Mouse (Mus musculus) brain, embryonic 18.5 days (tissue): ENCODE measurements around the gene Tor3a.
A peak's percentile ranks its signal among the peaks of the same experiment; 100 is the strongest.

Experiments used
- DNase-seq: peaks from one replicate; pipeline ENCODE4 v3.0.0-alpha.2; 2012; ENCODE audit warnings: low read depth, low spot score

Tor3a gene

DNA sequence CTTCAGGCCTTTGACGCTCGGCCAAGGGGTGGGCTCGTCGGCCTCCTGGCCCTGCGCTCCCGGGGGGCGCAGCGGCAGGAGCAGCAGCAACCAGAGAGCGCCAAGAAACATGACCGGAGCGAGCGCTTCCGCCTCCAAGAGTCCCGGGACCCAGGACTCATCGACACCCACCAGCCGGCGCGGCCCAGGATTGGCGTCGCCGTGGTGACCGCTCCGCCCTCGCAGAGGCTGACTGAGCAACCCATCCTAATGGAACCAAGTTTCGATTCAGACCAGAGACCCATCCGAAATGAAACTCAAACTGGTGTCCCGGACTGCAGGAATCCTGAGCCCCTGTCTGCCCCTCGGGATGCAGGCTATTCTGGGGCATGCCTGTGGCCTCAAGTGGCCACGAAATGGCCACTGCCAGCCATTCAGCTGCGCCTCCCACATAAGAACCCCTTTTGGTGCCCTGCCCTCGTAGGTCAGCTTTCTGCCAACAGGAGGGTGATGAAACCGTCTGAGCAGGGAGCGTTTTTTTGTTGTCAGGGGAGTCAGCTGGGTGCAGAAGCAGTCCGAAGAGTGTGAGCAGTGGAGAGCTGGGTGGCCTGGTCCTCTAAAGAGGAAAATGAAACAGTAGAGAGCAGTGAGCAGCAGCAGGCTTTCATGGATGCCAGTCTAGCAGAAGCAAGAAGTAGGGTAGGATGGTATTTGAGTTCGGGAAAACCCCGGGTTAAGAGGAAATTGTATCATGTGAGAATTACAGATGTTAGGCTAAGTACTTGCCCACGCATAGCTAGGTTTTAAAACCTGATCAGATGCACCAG is at the start of gene Tor3a:
Gene Tor3a (minus strand): TSS at position 162 of the 806 bp plus-strand sequence.
- DNase-seq, result no peak

GRCm38 (mm10) chr1:156722089-156722488 is 47.9 kb upstream of the Tor3a start:
- no peak for DNase-seq

- no peak for DNase-seq
Observed at GRCm38 (mm10) chr1:156720046-156720445, 45.9 kb upstream of the Tor3a start.

DNA sequence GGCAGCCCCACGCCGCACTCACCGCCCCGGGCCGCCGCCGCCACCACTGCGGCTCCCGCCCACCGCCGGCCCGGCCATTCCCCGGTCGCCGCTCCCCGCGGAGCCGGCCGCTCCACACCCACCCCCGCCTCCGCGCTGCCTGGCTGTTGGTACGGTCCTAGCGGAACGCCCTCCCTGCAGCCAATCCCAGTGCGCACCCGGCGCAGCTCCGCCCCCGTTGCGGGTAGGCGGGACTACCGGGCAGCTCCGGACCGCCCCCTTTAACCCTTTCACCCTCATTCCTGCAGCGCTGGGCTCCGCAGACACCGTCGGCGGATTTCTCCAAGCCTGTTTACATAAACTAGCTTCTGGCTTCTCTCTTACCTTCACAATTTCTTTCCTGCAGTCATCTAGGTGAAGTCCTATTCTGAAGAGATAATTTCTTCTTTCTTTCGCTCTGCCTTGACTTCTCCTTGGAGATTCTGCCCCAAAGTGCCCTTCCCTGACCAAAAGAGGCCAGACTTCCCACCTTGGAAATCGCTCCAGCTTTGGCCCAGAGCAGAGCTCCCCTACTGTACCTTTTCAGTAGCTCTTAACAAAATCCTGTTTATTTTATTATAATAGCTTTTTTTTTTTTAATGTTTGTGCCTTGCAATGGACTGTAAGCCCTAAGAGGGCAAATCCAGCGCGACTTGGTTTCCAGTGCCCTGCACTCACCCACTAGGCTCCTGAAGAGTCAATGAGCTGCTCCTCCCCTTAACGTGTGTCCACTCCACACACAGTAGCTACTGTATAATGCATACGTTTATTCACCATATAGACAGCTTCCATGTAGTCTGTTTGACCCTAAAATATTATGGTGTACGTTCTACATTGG is 45.0 kb upstream of the Tor3a start, which contains the start of gene Fam20b:
Gene Fam20b (minus strand): TSS at position 137 of the 856 bp plus-strand sequence.
- peak; percentile 91 for DNase-seq

GRCm38 (mm10) chr1:156718286-156718949 is 44.3 kb upstream of the Tor3a start:
- DNase-seq, result no peak

DNA sequence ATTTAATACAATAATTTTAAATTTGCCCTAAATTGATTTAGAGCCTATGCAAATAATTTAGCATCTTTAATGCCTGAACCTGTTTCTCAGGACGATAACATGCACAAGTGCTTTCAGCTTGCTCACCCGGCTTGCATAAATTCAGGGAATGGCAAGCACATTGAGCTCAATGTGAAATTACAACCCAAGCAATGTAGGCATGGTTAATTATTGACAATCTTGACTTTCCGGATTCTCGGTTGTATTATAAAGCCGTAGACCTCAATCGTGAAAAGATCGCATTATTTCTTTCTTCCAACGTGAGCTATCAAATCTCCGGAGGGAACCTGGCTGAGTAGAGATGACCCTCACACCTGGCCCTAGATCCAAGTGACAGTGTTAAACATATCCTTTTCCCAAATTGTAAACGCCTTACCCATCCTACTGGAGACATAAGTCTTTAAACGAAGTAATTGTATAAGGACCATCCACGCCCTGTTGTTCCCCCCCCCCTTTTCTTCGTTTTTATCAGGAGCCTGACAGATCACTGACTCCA is 43.7 kb upstream of the Tor3a start:
- no peak for DNase-seq

DNA sequence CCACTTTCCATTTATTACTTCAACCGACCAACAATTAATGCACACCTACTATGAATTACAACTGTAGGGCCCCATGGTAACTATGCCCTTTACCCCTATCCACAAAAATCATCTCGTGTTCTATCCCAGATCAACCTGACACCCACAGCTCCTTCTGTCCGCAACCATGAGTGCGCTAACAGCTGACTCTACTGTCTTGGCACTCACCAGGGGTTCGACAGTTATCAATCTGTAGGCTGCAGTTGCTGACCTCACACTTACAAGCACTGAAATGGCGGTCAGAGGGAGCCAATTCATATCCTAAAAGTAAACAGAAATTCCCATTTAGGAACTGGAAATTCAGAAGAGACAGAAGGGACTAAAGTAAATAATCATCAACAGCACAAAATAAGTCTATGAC is 42.5 kb upstream of the Tor3a start:
- DNase-seq, result no peak

DNA sequence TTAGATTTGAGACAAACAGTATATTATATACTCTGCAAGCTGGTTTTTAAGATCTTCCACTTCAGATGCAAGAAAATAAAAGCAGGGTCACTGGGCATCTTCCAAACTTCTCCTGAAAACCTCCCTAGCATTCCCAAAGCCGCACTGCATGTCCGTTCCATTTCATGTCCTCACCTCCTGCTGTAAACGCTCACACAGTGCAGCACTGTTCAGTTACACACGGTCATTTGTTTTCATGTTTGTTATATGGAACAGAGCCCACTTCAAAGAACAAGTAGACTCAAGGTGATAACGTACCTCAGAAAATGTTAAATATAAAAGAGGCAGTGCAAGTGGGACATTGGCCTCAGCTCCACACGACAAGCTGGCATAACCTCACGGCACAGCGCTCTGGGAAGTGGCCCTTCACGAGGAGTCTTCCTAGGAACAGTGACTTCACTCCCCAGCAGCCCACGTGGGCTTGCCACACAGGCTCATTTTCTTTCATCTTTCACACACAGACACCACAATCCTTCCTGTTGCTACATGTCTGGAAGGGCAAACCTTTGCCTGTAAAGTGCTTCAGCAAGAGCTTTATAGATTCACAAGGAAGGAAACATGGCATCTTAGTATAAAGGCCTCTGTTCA is 36.4 kb upstream of the Tor3a start:
- no peak for DNase-seq

DNA sequence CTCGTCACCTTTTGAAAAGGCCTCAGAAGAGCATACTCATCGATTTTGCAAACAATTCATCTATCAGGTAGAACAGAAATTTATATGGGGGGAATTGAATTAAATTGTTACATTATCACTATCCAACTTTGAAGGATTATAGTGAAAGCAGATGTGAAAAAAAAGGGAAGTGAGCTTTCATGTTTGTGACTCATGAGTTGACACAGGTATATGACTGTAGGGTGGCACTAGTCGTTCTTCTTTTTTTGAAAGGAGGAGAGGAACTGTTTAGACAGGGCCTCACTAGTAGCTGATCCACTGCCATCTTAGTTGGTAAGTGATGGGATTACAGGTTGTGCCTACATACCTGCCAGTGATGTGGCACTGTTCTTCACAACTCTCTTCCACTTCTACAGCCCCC is 34.5 kb upstream of the Tor3a start:
- no peak for DNase-seq

DNA sequence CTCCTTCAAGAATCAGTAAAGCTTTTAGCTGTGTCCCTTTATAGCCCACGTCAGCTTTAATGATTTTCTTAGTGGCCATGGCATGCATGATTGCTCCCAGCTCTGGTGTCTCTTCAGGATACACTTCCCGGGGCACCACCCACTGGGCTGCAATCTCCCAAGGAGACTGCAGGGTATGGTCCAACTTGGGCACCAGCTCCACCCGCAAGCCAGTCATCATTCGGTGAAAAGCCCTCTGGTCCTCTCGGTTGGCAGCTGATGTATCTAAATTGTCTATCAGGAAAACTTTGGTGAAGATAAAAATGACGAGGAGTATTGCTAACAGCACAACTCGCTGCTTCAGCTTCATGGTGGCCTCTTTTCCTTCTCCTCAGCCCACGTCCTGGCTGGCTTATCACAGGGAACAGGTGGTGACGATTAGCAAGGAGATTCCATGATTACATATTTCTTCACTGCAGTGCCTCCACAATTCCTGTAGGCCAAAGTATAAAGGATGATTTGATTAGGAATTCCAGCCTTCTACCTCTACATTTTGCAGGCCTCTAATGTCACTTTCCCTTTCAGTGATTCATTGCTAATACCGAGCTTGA is 31.6 kb upstream of the Tor3a start:
- no peak for DNase-seq

- no peak for DNase-seq
Observed at GRCm38 (mm10) chr1:156703444-156703843, 29.3 kb upstream of the Tor3a start.

DNA sequence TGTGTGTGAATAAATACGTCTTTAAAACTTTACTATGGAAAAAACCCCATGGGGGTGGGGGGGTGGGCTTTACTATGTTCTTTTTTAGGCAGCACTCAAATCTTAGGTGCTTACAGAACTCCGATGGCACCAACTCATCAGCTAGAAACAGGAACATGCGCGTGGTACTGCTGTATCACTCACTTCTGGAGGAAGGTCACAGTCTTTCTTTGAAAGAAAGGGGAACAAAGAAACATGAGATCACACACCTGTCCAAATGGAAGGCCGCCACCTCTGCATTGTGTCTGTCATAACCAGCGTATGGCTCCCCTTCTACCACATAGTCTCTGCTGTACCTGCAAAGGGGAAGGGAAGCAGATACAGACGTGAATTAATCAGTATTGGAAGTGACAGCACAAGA is 28.0 kb upstream of the Tor3a start:
- DNase-seq, result no peak

DNA sequence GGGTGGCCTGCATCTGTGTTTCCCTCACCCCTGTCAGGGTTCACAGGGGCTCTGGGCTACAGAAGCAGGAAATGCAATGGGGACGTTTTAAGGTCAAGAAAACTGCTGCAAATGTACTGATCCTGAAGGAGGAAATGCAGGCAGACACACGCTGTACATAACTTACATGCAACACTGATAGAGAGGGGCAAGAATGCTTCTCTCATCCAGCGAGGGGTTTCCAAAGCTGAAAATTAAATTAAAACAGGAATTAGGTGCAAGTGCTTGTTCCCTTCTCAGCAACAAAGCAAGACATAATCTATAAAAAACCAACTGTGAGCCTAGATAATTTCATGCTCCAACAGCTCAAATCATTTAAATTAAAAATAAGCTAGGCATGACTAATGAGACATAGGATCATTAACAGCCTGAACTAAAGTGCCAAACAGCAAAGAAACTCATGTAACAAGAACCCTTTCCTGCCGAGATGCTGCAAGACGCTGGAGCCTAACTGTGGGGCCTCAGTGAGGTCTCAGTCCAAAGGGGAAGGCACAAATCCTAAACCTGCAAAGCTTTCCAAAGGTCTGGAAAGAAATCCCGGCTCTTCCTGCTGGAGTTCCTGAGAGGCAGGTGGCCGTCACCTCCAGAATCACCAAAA is 12.0 kb upstream of the Tor3a start:
- no peak for DNase-seq

- DNase-seq, result no peak
Observed at GRCm38 (mm10) chr1:156679599-156679998, 5.4 kb upstream of the Tor3a start.

DNA sequence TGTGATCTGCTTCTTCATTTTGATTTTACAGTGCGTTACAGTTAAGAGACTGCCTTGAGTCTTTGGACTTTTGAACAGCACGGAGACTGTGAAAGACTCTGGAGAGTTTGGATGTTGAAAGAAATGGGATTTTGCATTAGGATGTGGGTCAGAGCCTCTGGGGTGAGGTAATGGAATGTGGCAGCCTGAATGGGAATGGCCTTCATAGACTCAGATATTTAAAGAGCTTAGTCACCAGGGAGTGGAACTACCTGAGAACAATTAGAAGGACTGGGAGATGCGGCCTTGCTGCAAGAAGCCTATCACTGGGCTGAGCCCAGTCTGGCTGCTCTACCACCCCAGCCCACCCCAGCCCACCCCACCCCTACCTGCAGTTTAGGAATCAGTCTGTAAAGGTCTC is 3.1 kb upstream of the Tor3a start:
- no peak for DNase-seq

DNA sequence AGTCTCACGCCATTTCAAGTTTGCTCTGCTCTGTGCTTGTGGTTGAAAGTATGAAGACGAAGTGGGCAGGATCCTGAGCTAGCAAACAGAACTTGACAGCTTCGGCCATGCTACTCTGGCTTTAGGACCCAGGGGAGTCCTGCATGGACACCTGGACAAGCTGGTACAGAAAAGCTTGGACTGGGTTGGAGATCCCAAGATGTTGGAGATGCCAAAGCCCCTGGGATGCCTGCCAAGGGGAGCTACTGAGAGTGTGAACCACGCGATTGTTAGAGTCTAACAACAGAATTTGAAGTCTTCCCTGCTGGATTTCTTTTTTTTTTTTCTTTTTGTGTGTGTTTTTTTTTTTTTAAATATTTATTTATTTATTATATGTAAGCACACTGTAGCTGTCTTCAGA is 2.4 kb upstream of the Tor3a start:
- DNase-seq, result no peak

DNA sequence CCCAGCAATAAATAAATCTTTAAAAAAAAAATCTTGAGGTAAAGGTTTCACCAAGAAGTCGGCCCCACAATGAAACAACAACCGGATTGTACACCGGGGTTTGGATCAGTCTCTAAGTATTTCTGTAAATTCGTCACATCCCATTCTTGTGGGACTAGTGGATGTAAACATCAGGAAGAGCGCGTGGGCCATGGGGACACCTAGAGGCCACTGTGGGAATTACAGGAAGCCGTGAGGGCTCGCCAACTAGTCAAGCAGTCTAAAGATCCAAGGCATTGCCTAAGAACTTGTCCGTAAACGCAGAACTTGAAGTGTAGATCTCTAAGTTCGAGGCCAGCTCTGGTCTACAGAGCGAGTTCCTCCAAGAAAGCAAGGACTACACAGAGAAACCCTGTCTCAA is 2.0 kb upstream of the Tor3a start:
- DNase-seq, result no peak

- no peak for DNase-seq
Observed at GRCm38 (mm10) chr1:156673476-156674194, 521 bp downstream of the Tor3a start.

DNA sequence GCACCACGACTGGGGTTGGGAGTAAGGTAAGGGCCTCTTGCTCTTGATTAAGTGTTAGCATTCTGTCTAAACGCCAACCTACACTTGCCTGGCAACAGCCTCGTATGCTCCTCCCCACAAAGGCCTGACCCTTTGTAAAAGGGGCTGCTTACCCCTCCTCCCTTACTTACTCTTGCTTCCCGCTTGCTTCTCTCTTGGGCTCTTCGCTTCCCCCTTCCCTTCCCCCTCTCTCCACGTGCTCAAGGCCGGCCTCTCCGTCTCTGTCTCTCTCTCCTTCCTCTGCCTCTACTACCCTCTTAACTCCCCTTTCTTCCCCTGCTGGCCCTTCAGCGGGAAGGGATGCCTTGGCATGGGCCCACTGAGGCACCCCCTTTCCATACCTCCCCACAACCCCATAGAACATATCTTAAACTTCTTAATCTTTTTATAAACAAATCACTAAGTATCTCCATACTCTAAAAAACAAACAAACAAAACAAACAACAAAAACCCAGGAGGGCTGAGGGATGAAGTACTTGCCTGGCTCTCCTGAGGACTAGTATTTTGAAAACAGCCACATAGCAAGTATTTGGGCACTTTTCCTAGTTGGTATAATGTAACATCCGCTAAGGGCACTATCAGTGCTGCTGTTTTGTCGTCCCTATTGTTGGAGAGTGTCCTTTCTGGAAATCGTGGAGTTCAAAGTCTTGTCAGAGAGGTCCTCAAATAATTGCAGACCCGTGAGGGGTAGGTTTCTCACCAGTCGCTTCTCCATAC is 1.3 kb downstream of the Tor3a start:
- DNase-seq, result no peak
